Mouse (Mus musculus): ENCODE data around the gene Lat2. TPM values are rescaled to one million over a fixed set of nuclear protein-coding genes. Genes with fewer than 3 reads are reported as not detected.

Gene Lat2
- total and polyA plus RNA-seq, 2 experiments from 2014 or later = 1.9 to 10.7 TPM

- TF ChIP-seq CTCF (IDR thresholded peaks at IDR 0.05; ENCODE audit: low read depth) (no peak), EP300 (IDR thresholded peaks at IDR 0.05; ENCODE audit: low read depth) (no peak)
Measured at GRCm38 (mm10) chr5:134606314-134606713, 8.5 kb downstream of the Lat2 start.

GRCm38 (mm10) chr5:134604376-134604775 is 10.4 kb downstream of the Lat2 start:
- H3K27ac ChIP-seq (ENCODE audit: low read depth) = no peak overlapping the region
- no peak overlapping the region for H3K9ac ChIP-seq (replicated peaks; ENCODE audit: low read depth, low read length)
- peaks cover 12% of the 10 kb centered on the region for H3K36me3 ChIP-seq (replicated peaks; ENCODE audit: control insufficient read depth, insufficient read depth, low read length)
- TF ChIP-seq EP300 (IDR thresholded peaks at IDR 0.05; ENCODE audit: low read depth) = no peak
- TF ChIP-seq CTCF (IDR thresholded peaks at IDR 0.05; ENCODE audit: low read depth) = no peak
- ATAC-seq (ENCODE audit: insufficient read depth, low read depth) (no peak), DNase-seq (ENCODE audit: low spot score) (no peak)
- 74% methylated on average over 11 of the region's 11 CpGs for WGBS
- H3K4me2 ChIP-seq (ENCODE audit: low read depth, low read length) = no peak overlapping the region
- no peaks in the 10 kb centered on the region for H3K4me1 ChIP-seq (ENCODE audit: control insufficient read depth, insufficient read depth)
- no peak overlapping the region for H3K4me3 ChIP-seq (ENCODE audit: low read depth, low read length)
- no peaks in the 10 kb centered on the region for H3K27me3 ChIP-seq (ENCODE audit: control insufficient read depth, insufficient read depth, low read length)
- no peaks in the 10 kb centered on the region for H3K9me3 ChIP-seq (replicated peaks; ENCODE audit: control insufficient read depth, low read length)

More at GRCm38 (mm10) chr5:134606314-134606713, 8.5 kb downstream of the Lat2 start:
- Histone ChIP-seq H3K9me3 (replicated peaks; ENCODE audit: control insufficient read depth, low read length) (no peaks in the 10 kb centered on the region), H3K4me3 (ENCODE audit: low read depth, low read length) (no peak overlapping the region), H3K27ac (ENCODE audit: low read depth) (no peak overlapping the region), H3K4me1 (ENCODE audit: control insufficient read depth, insufficient read depth) (no peaks in the 10 kb centered on the region), H3K4me2 (ENCODE audit: low read depth, low read length) (no peak overlapping the region), H3K36me3 (replicated peaks; ENCODE audit: control insufficient read depth, insufficient read depth, low read length) (no peaks in the 10 kb centered on the region), H3K27me3 (ENCODE audit: control insufficient read depth, insufficient read depth, low read length) (no peaks in the 10 kb centered on the region), H3K9ac (replicated peaks; ENCODE audit: low read depth, low read length) (no peak overlapping the region)
- DNase-seq (ENCODE audit: low spot score) (no peak), ATAC-seq (ENCODE audit: insufficient read depth, low read depth) (no peak)

GRCm38 (mm10) chr5:134597711-134598110 is 17.1 kb downstream of the Lat2 start:
- ATAC-seq (ENCODE audit: insufficient read depth, low read depth) (peak; percentile 33; the same call in 1 of the 2 replicates), DNase-seq (ENCODE audit: low spot score) (no peak)
- no peak overlapping the region for H3K27ac ChIP-seq (ENCODE audit: low read depth)
- no peaks in the 10 kb centered on the region for H3K9me3 ChIP-seq (replicated peaks; ENCODE audit: control insufficient read depth, low read length)
- no peak overlapping the region for H3K4me2 ChIP-seq (ENCODE audit: low read depth, low read length)
- H3K36me3 ChIP-seq (replicated peaks; ENCODE audit: control insufficient read depth, insufficient read depth, low read length) = peaks cover 55% of the 10 kb centered on the region
- H3K4me3 ChIP-seq (ENCODE audit: low read depth, low read length) = no peak overlapping the region
- no peaks in the 10 kb centered on the region for H3K4me1 ChIP-seq (ENCODE audit: control insufficient read depth, insufficient read depth)
- H3K9ac ChIP-seq (replicated peaks; ENCODE audit: low read depth, low read length) = no peak overlapping the region
- H3K27me3 ChIP-seq (ENCODE audit: control insufficient read depth, insufficient read depth, low read length) = no peaks in the 10 kb centered on the region
- TF ChIP-seq EP300 (IDR thresholded peaks at IDR 0.05; ENCODE audit: low read depth) (no peak), CTCF (IDR thresholded peaks at IDR 0.05; ENCODE audit: low read depth) (no peak)
- WGBS = 66% methylated on average over 10 of the region's 10 CpGs

DNA sequence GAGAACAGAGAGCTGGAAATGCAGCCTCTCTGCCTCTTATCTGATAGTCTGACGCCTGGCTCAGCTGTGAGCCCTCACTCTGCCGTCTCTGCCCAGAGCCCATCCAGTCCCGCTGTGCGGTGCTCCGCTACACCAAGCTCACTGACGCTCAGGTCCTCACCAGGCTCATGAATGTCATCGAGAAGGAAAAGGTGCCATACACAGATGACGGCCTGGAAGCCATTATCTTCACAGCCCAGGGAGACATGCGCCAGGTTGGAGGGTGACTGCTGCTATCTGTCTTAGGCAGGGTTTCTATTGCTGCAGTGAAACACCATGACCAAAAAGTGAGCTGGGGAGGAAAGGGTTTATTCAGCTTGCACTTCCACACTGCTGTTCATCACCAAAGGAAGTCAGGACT is 21.7 kb downstream of the Lat2 start:
- no peaks in the 10 kb centered on the region for H3K27me3 ChIP-seq (ENCODE audit: control insufficient read depth, insufficient read depth, low read length)
- H3K9me3 ChIP-seq (replicated peaks; ENCODE audit: control insufficient read depth, low read length) = no peaks in the 10 kb centered on the region
- no peak overlapping the region for H3K4me3 ChIP-seq (ENCODE audit: low read depth, low read length)
- H3K4me1 ChIP-seq (ENCODE audit: control insufficient read depth, insufficient read depth) = 0 out of 2 replicates have a peak, but pooled peaks cover 5% of the 10 kb centered on the region
- H3K27ac ChIP-seq (ENCODE audit: low read depth) = no peak overlapping the region
- H3K4me2 ChIP-seq (ENCODE audit: low read depth, low read length) = no peak overlapping the region
- ATAC-seq (ENCODE audit: insufficient read depth, low read depth) (no peak), DNase-seq (ENCODE audit: low spot score) (no peak)
- 62% methylated on average over 9 of the region's 9 CpGs for WGBS
- no peak overlapping the region for H3K9ac ChIP-seq (replicated peaks; ENCODE audit: low read depth, low read length)
- no peak for TF ChIP-seq EP300 (IDR thresholded peaks at IDR 0.05; ENCODE audit: low read depth)
- no peak for TF ChIP-seq CTCF (IDR thresholded peaks at IDR 0.05; ENCODE audit: low read depth)
- peaks cover 46% of the 10 kb centered on the region for H3K36me3 ChIP-seq (replicated peaks; ENCODE audit: control insufficient read depth, insufficient read depth, low read length)

DNA sequence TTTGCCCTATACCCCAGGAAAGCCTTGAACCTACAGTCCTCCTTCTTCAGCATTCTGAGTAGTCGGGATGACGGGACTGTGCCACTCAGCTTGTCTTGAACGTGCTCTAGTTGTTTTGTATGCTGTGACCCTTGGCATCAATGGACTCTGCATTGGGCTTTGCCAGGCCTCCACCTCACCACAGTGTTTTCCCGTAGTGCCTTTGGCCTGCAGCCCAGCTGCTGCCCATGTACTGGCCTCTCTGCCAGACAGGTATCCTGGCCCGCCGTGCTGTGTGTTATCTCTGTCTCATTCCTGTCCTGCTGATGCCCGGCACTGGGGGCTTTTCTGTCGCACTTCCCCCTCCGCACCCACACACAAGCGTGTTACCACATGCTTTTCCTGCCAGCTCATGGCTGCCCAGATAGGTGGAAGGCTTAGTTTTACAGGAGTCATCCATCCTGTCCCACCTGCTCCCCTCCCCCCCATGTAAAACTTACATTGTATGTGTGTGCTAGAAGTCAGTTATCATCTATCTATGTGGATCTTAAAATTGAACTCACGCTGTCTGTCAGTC is 22.7 kb downstream of the Lat2 start:
- ATAC-seq (ENCODE audit: insufficient read depth, low read depth) = peak; percentile 78
- Histone ChIP-seq H3K4me3 (ENCODE audit: low read depth, low read length) (no peak overlapping the region), H3K4me1 (ENCODE audit: control insufficient read depth, insufficient read depth) (0 out of 2 replicates have a peak, but pooled peaks cover 5% of the 10 kb centered on the region), H3K9ac (replicated peaks; ENCODE audit: low read depth, low read length) (no peak overlapping the region), H3K27me3 (ENCODE audit: control insufficient read depth, insufficient read depth, low read length) (no peaks in the 10 kb centered on the region), H3K4me2 (ENCODE audit: low read depth, low read length) (no peak overlapping the region), H3K36me3 (replicated peaks; ENCODE audit: control insufficient read depth, insufficient read depth, low read length) (peaks cover 39% of the 10 kb centered on the region), H3K27ac (ENCODE audit: low read depth) (no peak overlapping the region), H3K9me3 (replicated peaks; ENCODE audit: control insufficient read depth, low read length) (no peaks in the 10 kb centered on the region)
- DNase-seq (ENCODE audit: low spot score) = peak; percentile 12
- TF ChIP-seq EP300 (IDR thresholded peaks at IDR 0.05; ENCODE audit: low read depth) (no peak), CTCF (IDR thresholded peaks at IDR 0.05; ENCODE audit: low read depth) (no peak)
- 37% methylated on average over 11 of the region's 11 CpGs for WGBS

DNA sequence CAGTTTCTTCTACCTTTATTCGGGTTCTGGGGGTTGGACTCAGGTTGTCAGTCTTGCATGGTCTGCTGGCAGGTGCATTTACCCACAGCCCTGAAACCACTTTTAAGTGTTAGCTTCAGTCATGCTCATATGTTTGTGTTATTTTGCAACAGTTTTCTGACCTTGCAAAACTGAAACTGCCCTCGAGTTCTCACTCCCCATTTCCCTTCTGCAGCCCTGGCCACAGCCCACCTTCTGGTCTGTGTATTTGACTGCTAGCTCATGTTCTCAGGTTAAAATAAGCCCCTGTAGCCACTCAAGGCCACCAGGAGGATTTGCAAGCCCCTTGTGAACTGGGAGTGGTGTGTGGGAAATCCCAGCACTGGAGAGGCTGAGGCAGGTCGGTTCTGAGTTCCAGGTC is 24.9 kb downstream of the Lat2 start:
- WGBS = 84% methylated on average over 3 of the region's 3 CpGs
- Histone ChIP-seq H3K9ac (replicated peaks; ENCODE audit: low read depth, low read length) (no peak overlapping the region), H3K9me3 (replicated peaks; ENCODE audit: control insufficient read depth, low read length) (no peaks in the 10 kb centered on the region), H3K4me2 (ENCODE audit: low read depth, low read length) (no peak overlapping the region), H3K27ac (ENCODE audit: low read depth) (no peak overlapping the region), H3K4me1 (ENCODE audit: control insufficient read depth, insufficient read depth) (0 out of 2 replicates have a peak, but pooled peaks cover 5% of the 10 kb centered on the region), H3K4me3 (ENCODE audit: low read depth, low read length) (no peak overlapping the region), H3K27me3 (ENCODE audit: control insufficient read depth, insufficient read depth, low read length) (no peaks in the 10 kb centered on the region), H3K36me3 (replicated peaks; ENCODE audit: control insufficient read depth, insufficient read depth, low read length) (peaks cover 23% of the 10 kb centered on the region)
- no peak for DNase-seq (ENCODE audit: low spot score)
- TF ChIP-seq EP300 (IDR thresholded peaks at IDR 0.05; ENCODE audit: low read depth) (no peak), CTCF (IDR thresholded peaks at IDR 0.05; ENCODE audit: low read depth) (no peak)
- ATAC-seq (ENCODE audit: insufficient read depth, low read depth) = no peak

All from heart, postnatal 0 days (tissue).